Mouse (Mus musculus): Measurements from ENCODE around the gene Gpr88.
"Not testable (repeated sequence)": the region's sequence is repeated elsewhere in the genome, so short reads cannot be mapped to it uniquely, and the experiment has no call there.

Gene Gpr88

GRCm38 (mm10) chr3:116242685-116243084 is 10.6 kb downstream of the Gpr88 start:
- DNase-seq (ENCODE audit: low read depth, low spot score) = no peak

- no peak for DNase-seq (ENCODE audit: low read depth, low spot score)
Observed at GRCm38 (mm10) chr3:116237527-116237926, 15.8 kb downstream of the Gpr88 start.

GRCm38 (mm10) chr3:116236856-116237255 is 16.4 kb downstream of the Gpr88 start:
- DNase-seq (ENCODE audit: low read depth, low spot score) = no peak

GRCm38 (mm10) chr3:116233515-116233914 is 19.8 kb downstream of the Gpr88 start:
- no peak for DNase-seq (ENCODE audit: low read depth, low spot score)

GRCm38 (mm10) chr3:116232763-116233162 is 20.5 kb downstream of the Gpr88 start:
- no peak for DNase-seq (ENCODE audit: low read depth, low spot score)

GRCm38 (mm10) chr3:116229336-116229735 is 24.0 kb downstream of the Gpr88 start:
- DNase-seq (ENCODE audit: low read depth, low spot score) = no peak

- DNase-seq (ENCODE audit: low read depth, low spot score) = no peak
Observed at GRCm38 (mm10) chr3:116228360-116229245, 24.7 kb downstream of the Gpr88 start.

- DNase-seq (ENCODE audit: low read depth, low spot score) = no peak
Observed at GRCm38 (mm10) chr3:116227383-116227782, 25.9 kb downstream of the Gpr88 start.

- no peak for DNase-seq (ENCODE audit: low read depth, low spot score)
Observed at GRCm38 (mm10) chr3:116226915-116227314, 26.4 kb downstream of the Gpr88 start.

GRCm38 (mm10) chr3:116222511-116223243 is 30.6 kb downstream of the Gpr88 start:
- DNase-seq (ENCODE audit: low read depth, low spot score) = no peak

GRCm38 (mm10) chr3:116221686-116222010 is 31.7 kb downstream of the Gpr88 start:
- no peak for DNase-seq (ENCODE audit: low read depth, low spot score)

GRCm38 (mm10) chr3:116220980-116221685 is 32.2 kb downstream of the Gpr88 start:
- DNase-seq (ENCODE audit: low read depth, low spot score) = no peak

- not testable (repeated sequence) for DNase-seq (ENCODE audit: low read depth, low spot score)
Observed at GRCm38 (mm10) chr3:116217398-116217797, 35.9 kb downstream of the Gpr88 start.

GRCm38 (mm10) chr3:116216261-116216660 is 37.0 kb downstream of the Gpr88 start:
- no peak for DNase-seq (ENCODE audit: low read depth, low spot score)

GRCm38 (mm10) chr3:116211639-116212038 is 41.7 kb downstream of the Gpr88 start:
- DNase-seq (ENCODE audit: low read depth, low spot score) = no peak

- no peak for DNase-seq (ENCODE audit: low read depth, low spot score)
Observed at GRCm38 (mm10) chr3:116210720-116211121, 42.6 kb downstream of the Gpr88 start.

- no peak for DNase-seq (ENCODE audit: low read depth, low spot score)
Observed at GRCm38 (mm10) chr3:116209214-116209613, 44.1 kb downstream of the Gpr88 start.

- DNase-seq (ENCODE audit: low read depth, low spot score) = no peak
Observed at GRCm38 (mm10) chr3:116206306-116206834, 46.9 kb downstream of the Gpr88 start.

- DNase-seq (ENCODE audit: low read depth, low spot score) = no peak
Observed at GRCm38 (mm10) chr3:116205346-116206219, 47.7 kb downstream of the Gpr88 start.

- no peak for DNase-seq (ENCODE audit: low read depth, low spot score)
Observed at GRCm38 (mm10) chr3:116204643-116205042, 48.7 kb downstream of the Gpr88 start.

- no peak for DNase-seq (ENCODE audit: low read depth, low spot score)
Observed at GRCm38 (mm10) chr3:116203942-116204341, 49.4 kb downstream of the Gpr88 start.

Data from forelimb bud, embryonic 11.5 days (tissue).